Mouse (Mus musculus) left cerebral cortex, postnatal 14 days (tissue): ENCODE measurements around the gene Tmem30a. TPM values are rescaled to one million over a fixed set of nuclear protein-coding genes. Genes with fewer than 3 reads are reported as not detected.

ENCODE experiments used
- DNase-seq, 2 experiments: peaks; one replicate each; pipeline ENCODE4 v3.0.0; 2021 to 2022; ENCODE audit warnings: low spot score in 2 of 2, mixed read lengths in 1 of 2
- intact Hi-C: fragments of 180-260 bp; cut with DNase I; formaldehyde crosslinking; loops from one replicate; pipeline ENCODE4 v1.15.1; 2025
- long read RNA-seq, 2 experiments: library from polyadenylated mRNA; stranded (forward); transcript quantifications; one replicate each; pipeline ENCODE4 v2.0.0; 2021
- total RNA-seq, 2 experiments: library from RNA; stranded (reverse); gene quantifications; 2 replicates each; pipeline ENCODE4 v1.2.3; 2021

Tmem30a gene
- 100 to 1,000 TPM; 234 to 235 TPM for total RNA-seq
- long read RNA-seq, experiment 1, transcript Tmem30a-201 (7 exons, 3,658 nt) = major isoform, 675 of 704 reads
- long read RNA-seq, experiment 1, partial matches to known transcripts = 16 of 704 reads
- long read RNA-seq, experiment 1, other reads (novel, unspliced or antisense) = 11 of 704 reads
- long read RNA-seq, experiment 2, transcript Tmem30a-201 (7 exons, 3,658 nt) = major isoform, 483 of 495 reads
- long read RNA-seq, experiment 2, partial matches to known transcripts = 5 of 495 reads
- long read RNA-seq, experiment 2, other reads (novel, unspliced or antisense) = 6 of 495 reads

DNA sequence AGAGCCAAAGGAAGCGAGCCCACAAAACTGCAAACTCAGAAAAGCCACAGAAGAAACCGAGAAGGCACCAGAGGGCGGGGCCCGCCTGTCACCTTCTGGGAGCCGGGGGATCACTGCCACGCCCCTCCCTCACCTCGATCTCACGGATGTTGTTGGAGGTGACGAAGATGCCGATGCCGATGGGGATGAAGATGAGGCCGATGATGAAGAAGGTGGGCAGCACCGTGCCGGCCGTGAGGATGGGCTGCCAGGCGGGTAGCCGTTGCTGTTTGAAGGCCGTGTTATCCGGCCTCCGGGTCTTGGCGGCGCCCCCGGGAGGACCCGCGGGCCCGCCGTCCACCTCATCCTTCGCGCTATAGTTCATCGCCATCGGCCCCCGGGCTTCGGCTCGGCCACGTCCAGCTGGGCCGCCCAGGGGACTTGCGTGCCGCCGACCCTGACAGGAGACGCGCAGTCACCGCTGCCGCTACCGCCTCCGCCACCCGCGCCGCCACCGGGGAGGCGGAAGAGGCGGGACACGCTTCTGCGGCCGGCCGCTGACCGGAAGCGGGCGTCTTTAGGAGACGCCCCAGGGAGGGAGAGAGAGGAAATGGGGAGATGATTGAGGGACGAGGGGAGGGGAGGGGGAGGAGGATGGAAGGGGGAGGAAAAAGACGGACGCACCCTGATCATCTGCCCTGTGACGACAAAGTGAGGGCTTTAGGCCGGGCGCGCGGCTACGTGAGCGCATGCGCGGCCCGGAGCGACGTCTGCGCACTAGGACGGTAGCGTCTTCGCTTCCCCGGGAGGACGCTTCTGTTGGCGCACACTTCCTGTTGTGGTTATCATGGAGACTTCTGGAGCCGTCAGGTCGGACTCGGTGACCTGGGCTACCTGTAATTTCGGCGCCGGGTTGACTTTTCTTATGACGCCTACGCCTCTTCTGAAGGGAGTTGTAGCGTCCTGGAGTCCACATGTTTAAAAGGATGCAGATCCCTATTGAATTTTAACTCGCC is at the start of gene Tmem30a:
Tmem30a (minus strand) TSS at position 667 of the 995 bp plus-strand sequence.
- intact Hi-C loops = no loop called here
- DNase-seq = peak; percentile 96 to 98

DNA sequence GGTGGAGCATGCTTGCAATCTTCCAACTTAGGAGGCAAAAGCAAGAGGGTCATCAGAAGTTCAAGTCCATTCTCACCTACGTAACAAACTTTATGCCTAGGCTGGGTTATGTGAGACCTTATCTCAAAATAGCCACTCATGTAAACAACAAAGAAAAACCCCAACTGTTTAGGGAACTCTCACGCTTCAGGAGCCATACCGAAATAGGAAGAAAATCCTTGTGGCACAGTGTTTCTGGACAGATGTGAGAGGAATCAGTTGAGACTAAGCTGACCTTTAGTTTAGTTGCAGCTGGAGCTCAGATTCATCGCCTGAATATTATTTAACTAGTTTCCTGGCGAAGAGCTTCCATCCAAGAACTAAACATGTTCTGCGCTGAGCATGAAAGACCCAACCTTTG is 49.3 kb upstream of the Tmem30a start:
- intact Hi-C loops = no loop called here
- no peak for DNase-seq

DNA sequence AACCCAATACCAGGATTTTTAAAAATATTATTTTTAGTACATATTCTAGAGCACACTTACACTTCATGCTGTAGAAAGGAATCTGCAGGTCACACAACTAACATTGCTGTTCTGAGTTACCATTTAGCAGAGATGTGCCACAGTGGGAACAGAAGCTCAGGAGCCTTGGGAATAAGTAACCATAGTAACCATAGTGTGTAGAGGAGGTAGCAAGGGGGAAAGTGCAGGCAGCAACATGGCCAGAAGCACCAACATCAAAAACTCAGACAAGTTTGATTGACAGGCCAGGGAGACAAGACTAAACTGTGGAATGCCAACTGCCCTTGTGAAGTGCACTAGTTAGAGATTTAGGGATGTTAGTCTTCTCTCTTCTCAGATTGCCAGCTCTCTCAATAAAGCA is 48.7 kb upstream of the Tmem30a start:
- intact Hi-C loops = no loop called here
- no peak for DNase-seq

DNA sequence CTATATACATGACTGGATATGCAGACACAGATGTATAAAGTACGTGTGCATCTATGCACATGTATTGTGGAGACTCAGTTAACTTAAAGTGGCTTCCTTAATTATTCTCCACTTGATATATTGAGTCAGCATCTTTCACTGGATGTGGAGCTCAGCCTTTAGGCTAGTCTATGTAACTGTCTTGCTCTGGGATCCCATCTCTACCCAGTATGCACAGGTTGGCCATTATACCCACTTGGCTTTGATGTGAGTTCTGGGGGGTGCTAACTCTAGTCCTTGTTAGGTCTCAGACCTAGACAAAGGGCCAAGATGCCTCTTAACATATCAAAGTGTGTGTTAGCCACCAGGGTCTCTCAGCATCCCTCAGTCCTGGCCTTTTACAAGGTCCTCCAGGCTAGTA is 38.0 kb upstream of the Tmem30a start:
- DNase-seq = no peak
- intact Hi-C loops = no loop called here

DNA sequence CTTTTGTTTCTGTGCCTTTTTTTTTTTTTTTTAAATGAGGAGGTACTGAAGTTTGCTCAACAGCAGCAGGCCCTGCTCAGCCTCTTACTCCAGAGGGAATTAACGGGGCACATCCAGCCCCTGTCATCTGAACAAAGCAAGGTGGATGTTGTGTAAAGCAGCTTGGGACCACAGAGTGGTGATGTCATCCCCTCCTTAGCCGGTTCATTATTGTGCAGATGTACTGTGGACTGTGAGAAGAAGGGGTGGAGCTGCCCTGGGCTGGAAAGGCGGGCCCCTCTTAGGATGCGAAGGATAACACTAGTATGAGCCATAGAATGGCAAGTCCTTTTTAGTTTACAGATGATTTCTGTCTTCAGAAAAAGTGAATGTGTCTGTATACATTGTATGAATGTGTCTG is 37.6 kb upstream of the Tmem30a start:
- no peak for DNase-seq
- intact Hi-C loops = no loop called here

DNA sequence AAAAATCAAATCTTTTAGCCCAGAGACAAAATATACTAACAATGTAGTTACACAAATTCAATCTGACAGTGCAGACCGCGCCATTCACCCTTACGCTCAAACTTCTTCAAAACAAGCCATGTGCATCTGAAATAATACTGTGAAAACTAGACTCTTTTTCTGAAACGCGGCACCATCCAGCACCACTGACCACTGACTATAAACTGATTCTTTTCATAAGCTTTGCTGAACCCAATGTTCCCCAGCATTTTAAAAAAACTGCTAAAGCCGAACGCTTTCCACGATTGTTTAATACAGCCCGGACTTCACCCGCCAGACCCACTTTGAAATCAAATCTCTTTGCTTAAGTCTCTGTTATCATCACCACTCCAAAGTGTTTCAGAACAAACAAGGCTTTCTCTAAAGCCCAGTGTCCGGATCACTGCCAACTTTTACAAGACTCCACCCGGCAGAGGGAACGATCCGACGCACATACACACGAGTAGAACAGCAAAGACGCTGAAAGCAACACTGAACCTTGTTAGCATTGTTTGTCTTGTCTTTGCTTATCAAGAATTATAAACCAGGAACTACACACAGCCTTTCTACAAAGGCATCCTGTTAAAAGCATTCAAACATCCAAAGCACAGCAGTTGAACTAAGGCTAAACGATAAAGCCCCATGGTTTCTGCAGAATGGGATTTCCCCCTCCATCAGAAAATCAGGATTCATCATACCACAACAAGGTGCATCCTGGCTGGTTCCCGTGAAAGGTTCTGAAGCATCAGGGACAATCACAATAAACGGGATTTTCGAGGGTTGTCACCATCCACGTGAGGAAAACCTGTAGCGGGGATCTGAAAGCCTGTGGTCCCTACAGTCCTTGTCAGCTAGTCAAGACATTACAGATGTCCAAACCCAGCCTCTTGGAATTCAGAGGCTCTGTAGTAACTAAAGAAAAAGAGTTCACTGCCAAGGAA is 36.8 kb upstream of the Tmem30a start:
- intact Hi-C loops = no loop called here
- DNase-seq = no peak

DNA sequence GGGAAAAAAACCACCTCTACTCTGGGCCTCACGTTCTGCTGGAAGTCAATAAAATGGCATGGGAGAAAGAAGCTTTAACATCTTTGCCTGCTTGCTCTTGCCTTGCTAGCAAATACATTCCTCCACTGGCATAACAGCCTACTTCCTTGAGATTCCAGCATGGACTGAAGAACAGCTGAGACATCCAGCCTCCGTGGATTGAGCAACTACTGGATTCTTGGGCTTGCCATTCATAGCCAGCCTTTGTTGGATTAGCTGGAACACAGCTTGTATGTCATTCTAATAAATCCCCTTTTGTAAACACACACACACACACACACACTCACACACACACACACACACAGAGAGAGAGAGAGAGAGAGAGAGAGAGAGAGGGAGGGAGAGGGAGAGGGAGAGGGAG is 33.8 kb upstream of the Tmem30a start:
- no peak for DNase-seq
- intact Hi-C loops = no loop called here

DNA sequence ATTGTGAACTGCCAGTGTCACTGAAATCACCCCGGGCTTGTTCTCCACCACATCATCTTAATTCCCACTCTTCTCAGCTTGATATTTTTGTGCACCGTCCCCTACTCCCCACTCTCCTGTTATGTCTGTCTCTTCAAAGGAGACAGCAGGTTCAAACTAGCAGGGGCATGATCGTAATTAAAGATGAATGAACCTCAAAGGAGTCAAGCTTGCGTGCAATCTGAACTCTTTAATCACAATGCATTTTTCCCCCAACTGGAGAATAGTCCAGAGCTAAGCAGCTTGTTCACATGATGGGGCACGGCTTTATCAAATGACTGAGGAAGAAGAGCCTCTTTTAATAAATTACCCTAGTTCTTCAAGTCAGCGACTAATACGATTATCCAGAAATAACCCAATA is 32.2 kb upstream of the Tmem30a start:
- intact Hi-C loops = no loop called here
- DNase-seq = no peak

DNA sequence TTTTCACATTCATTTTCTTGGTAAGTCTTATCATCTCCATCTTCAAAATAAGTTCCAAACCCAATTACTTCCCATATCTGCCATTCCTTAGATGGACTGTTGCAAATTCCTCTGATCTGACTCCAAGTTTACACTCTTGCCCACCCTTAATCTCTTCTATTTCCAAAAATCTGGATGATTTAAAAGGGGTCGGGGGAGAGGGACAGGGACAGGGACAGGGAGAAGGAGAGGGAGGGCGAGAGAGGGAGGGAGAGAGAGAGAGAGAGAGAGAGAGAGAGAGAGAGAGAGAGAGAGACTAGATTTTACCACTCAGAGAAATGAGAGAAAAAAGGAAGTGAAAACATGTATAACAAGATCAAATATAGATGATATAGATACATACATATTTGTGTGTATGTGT is 30.5 kb upstream of the Tmem30a start:
- DNase-seq = no peak
- intact Hi-C loops = no loop called here

DNA sequence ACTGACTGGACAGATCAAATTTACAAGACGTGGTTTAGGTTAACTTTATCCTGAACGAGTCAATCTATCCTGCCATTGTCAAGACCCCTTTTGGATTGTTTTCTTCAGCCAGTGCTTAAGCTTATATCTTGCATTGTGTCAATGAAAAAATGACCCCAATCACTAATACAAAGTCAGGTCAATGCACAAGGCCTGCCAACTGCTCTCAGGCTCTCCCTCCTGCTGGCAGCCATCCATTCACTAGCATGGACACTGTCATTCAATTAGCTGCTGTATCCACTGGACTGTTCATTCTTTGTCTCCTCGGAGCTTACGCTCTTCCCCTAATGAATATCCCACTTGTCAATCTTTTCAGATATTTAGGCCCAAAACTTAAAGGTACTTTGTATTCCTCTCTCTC is 30.1 kb upstream of the Tmem30a start:
- DNase-seq = no peak
- intact Hi-C loops = no loop called here

DNA sequence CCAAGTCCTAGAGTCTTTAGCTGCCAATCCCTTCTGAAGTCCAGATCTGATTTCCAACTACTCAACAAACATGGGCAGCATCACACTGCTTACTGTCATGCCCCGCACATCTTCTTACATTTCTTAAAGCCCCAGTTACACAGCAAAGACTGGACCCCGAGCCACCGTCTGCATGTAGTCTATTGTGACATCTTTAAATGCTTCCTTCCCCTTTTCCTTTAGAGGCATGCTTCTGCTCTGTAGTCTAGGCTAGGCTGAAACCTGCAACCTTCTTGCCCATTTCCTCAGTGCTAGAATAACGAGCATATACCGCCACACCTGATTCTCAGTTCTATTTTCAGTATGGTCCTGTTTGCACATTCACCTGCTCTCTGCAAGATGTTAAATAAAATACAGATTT is 23.2 kb upstream of the Tmem30a start:
- DNase-seq = no peak
- intact Hi-C loops = no loop called here

DNA sequence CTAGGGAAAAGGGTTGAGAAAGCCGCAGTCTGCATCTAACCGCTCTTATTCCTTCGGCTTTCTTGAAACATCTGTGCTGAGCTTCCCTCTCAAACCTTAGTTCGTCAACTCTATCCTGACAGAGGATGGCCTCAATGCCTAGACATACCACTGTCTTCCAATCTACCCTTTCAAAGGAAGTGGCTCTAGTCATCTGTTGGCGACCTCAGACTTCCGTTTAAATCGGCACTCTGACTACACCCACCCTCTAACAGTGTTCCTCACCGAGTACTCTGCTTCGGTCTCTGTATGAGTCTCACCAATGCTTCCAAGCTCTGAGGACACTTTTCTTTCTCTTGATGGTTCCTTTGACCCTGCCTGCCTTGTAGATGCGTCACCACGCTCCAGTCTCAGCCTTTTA is 22.7 kb upstream of the Tmem30a start:
- intact Hi-C loops = no loop called here
- DNase-seq = no peak

DNA sequence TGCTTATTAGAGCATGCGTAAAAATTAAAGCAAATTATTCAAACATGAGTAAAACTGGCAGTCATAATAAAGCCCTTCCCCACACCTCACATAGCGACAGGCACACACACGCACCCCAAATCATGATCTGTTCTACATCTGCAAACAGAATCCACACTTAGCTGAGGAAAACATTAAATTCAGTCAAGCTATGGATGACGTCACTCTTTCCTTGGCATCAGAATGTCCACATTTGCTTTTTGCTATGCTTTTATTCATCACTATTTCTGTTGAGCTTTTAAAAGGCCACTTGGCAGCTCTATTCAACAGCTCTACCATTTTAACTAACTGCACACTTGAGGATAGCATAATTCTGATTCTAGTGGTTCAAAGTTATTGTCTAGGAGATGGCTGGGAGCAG is 21.3 kb upstream of the Tmem30a start:
- intact Hi-C loops = no loop called here
- DNase-seq = no peak

DNA sequence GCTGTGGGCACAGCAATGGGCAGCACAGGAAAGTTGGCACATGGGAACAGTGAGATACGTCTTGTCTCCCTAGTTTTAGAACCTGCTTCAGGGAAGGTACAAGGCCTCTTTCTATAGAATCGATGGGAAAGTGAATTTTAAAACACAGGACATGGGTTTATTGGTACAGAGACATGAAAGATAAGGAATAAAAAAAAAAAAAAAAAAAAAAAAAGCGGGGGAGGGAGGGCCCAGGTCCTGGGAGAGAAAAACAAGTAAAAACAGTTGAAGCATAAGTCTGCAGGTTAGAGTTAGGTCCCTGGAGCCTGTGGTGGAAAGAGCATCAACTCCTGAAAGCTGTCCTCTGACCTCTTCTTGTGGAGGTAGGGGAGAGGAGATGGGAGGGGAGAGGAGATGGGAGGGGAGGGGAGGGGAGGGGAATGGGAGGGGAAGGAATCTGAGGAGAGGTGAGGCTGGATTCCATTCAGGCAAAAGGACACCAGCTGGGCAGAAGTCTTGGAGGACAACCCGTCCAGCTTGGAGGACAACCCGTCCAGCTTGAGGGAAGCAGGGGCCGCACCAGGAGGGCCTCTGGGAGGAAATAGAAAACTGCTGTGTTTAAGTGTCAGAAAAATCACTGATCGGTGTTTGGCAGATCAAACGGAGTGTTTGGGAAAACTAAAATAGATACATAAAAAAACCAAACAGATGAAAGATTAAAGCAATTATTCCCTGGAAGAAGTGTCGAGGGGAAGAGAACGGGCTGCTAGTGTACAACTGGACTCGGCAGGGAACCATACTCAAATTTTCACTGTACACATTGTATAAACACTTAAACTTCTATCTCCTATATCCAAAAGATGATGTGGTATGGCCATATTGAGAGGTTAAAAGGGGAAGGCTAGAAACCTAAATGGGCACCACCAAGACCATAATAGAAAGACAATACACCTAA is 17.9 kb upstream of the Tmem30a start:
- intact Hi-C loops = no loop called here
- DNase-seq = no peak

DNA sequence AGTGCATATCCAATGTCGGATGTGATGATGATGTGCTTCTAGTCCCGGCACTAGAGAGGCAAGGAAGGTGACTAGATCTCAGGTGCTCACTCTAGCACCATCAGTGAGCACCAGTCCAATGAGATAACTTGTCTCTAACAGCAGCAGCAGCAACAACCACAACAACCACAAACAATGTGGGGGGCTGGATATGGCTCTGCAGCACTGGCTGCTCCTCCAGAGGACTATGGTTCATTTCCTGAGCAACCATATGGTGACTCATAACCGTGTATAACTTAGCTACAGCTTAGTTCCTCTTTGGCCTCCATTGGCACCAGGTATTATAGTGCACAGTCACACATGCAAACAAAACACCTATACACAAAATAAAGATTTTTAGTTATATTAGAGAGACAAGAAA is 17.2 kb upstream of the Tmem30a start:
- intact Hi-C loops = no loop called here
- no peak for DNase-seq

DNA sequence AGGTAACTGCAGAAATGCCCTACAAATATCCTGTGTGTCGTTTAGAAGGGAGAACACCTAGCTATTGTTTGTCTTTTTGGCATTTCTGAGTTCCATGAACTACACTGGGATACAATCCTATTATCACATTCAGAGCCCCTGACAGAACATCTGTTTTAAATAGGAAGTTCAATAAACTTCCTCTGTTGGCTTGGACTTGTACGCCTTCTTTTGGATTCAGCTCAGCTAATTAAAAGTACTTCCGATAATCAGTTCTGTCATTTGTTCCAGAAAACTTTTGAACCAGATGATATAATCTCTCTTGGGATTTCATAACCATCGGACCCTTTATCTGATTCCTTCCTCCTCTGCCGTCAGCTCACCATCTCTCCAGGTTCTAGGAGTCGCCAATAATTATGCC is 16.1 kb upstream of the Tmem30a start:
- DNase-seq = no peak
- intact Hi-C loops = no loop called here

DNA sequence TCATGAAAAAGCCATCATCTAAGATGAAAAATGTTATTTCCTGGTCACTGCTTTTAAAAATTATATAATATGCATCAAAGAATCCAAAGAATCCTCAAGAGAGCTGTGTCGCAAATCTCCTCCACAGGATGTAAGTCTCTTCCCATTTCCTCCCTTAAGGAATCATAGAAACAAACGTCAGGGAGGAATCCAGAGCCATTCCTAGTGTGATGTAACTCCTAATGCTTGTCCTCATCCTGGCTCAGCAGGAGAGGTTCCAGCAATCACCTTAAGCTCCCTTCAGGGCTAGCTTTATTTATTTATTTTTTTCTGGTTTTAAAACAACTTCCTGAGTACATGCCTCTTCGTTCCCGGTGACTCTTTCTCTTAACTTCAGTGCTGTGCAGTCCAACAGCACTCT is 13.9 kb upstream of the Tmem30a start:
- DNase-seq = no peak
- intact Hi-C loops = no loop called here

DNA sequence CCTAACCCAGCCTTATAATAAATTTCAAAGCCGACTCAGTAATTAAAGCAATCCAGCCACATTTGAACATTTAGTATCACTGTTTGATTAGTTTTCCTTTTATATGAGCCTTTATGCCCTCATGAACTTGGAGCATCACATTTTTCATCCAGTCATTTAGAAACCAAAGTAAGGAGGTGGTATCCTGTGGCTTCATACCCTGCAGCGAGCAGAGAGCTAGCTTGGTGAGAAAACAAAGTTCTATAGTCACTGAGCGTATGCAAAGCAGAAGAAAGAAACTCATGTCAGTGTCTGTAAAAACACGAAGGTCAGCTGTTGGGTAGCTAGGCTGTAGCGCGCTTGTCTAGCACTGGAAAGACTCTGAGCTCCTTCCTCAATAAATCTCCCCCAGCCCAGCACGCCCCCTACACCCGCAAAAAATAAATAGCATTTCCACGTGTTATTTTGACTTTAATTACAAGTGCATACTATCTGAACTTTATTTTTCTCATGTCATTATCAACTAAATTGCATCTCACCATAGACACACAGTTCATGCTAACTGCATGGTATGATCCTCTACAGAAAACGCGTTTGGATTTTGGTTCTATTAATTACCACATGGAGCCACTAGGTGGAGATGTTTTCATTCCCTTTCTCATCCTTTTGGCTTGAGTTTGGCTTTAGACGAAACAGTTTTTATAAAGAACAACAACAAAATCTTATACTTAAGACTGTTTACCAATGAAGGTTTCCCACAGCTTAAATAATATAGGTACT is 13.2 kb upstream of the Tmem30a start:
- DNase-seq = peak; percentile 60 to 68
- intact Hi-C loops = loop anchor here (1.0 kb wide), 1 partner anchor 196 kb away; no protein-coding TSS in a partner anchor
